Mouse (Mus musculus): Measurements from ENCODE around the gene Gsg1l.

GRCm38 (mm10) chr7:125988326-125988725, 93.9 kb downstream of the Gsg1l start:
- TF ChIP-seq FLI1 (IDR thresholded peaks at IDR 0.05; ENCODE audit: low read length) (no peak), GATA1 (IDR thresholded peaks at IDR 0.05; ENCODE audit: borderline replicate concordance, low read length) (no peak)
